17 mouse cellular contexts compared by ENCODE assay signal in the genomic region with DNA sequence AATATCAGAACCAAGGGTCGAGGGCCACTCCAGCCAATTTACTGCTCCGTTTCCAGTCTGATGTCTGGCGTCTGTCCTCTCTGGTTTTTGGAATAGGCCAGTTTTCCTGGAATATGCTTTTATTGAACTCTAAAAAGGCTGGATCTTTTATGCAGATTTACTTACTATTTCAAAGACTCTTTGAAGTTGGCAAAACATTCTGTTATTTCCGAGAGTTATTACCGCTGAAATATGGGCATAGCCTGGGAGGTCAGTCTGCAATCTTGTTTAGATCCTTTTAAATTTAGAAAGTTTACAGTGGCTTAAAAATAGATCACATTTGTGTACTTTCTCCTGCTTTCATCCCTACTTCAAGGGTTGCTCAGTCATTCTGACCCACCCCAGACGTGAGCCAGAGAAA.
"Had no signal": no experiment of that assay in that cellular context is flagged by ENCODE, and none has a peak within 500 bp of the region (broad histone marks: within the 10 kb centered on the region; RNA-seq: fewer than 3 reads in every experiment).

No protein-coding gene starts in this region.

- ATAC-seq: hindbrain, embryonic 16.5 days; intestine, postnatal 0 days; liver, postnatal 0 days had no signal

- H3K9ac ChIP-seq: kidney, embryonic 15.5 days; limb, embryonic 12.5 days; limb, embryonic 15.5 days; liver, embryonic 14.5 days; liver, postnatal 0 days had no signal

- DNase-seq: kidney, adult 2 months; kidney, postnatal 14 days; kidney, postnatal 4 days; left cerebral cortex, postnatal 4 days; liver, postnatal 0 days; midbrain, embryonic 14.5 days; thymus, adult 2 months; thymus, postnatal 14 days; thymus, postnatal 4 days had no signal

- H3K27me3 ChIP-seq: kidney, embryonic 15.5 days; limb, embryonic 12.5 days; limb, embryonic 15.5 days had no signal

- H3K4me1 ChIP-seq: limb, embryonic 15.5 days had no signal

- H3K27ac ChIP-seq: kidney, embryonic 15.5 days; limb, embryonic 12.5 days; limb, embryonic 15.5 days; liver, embryonic 14.5 days had no signal

- H3K36me3 ChIP-seq: kidney, embryonic 15.5 days; limb, embryonic 12.5 days; limb, embryonic 15.5 days had no signal

- H3K4me2 ChIP-seq: kidney, embryonic 15.5 days; limb, embryonic 12.5 days; limb, embryonic 15.5 days; liver, embryonic 11.5 days; midbrain, embryonic 11.5 days had no signal

- H3K4me3 ChIP-seq: kidney, embryonic 15.5 days; limb, embryonic 12.5 days; limb, embryonic 15.5 days had no signal

- H3K9me3 ChIP-seq: kidney, embryonic 15.5 days; limb, embryonic 12.5 days; limb, embryonic 15.5 days had no signal
